Mouse (Mus musculus) erythroid progenitor cell, adult 5-6 weeks (primary cell): ENCODE measurements around the gene Megf11. TPM values are rescaled to one million over a fixed set of nuclear protein-coding genes. Genes with fewer than 3 reads are reported as not detected.
A peak's percentile ranks its signal among the peaks of the same experiment; 100 is the strongest.
"Not testable (repeated sequence)": the region's sequence is repeated elsewhere in the genome, so short reads cannot be mapped to it uniquely, and the experiment has no call there.

Experiments used
- ATAC-seq: replicated peaks from 2 replicates; pipeline ENCODE4 v1.8.0; 2016; ENCODE audit warnings: moderate number of reproducible peaks, mild to moderate bottlenecking, moderate TSS enrichment, inconsistent platforms; ENCODE audit not compliant: poor library complexity, low FRiP score, severe bottlenecking
- total RNA-seq, 2 experiments: library from RNA; stranded (forward) in 1 of 2; stranded (reverse) in 1 of 2; fragments of 150-400 nt in 1 of 2; fragments of 186-747, 209-891 nt in 1 of 2; gene quantifications; 2 replicates each; pipeline versions ENCODE4 v1.2.3 to v1.2.4; 2015 to 2017; ENCODE audit warnings: low replicate concordance in 2 of 2

Megf11 gene
- total RNA-seq, 2 experiments from 2014 or later, result not detected

DNA sequence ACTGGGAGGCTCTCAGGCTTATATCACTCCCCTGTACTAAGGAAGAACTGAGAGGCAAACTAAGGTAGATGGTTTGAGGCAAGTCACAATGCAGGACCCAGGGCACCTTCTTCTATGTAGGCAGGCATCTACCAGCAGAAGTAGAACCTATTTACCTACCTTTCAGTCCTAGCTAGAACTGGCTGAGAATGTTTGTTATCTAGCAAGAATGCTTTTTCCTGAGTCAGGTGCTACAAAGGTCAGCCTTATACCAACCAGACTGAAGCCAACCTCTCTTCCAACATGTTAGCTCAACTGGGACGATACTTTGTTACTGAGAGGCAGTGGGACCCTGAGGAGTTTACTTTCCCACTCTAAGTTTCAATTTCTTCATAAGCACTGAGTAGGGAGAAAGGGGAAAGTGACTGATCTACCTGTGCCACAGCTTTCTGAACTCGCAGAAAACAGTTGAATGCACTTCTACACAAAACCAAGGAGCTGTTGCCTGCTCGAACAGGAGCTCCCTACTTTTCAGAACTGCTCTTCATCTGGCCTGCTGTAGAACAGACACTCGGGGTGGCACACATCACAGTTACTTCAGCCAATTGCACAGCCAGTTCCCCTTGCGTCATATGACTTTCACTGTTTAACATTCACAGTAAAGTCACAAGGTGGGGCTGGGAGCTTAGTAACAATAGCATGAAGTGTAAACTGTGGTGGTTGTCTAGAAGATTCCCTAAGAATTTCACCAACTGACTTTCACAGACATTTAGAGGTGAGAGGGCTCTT is 318.8 kb downstream of the Megf11 start:
- ATAC-seq, result no peak

DNA sequence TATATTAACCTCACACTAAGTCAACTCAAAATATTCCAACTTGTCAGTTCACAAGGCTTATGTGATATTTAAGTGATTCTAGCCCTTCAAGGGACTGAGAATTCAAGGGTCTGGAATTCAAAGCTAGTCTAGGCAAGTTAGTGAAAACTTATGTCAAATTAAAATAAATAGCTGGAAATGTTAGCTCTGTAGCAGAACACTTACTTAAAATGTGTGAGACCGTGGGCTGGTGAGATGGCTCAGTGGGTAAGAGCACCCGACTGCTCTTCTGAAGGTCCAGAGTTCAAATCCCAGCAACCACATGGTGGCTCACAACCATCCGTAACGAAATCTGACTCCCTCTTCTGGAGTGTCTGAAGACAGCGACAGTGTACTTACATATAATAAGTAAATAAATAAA is 324.9 kb downstream of the Megf11 start:
- not testable (repeated sequence) for ATAC-seq

- no peak for ATAC-seq
These were observed 334.2 kb downstream of the Megf11 start for GRCm38 (mm10) chr9:64719526-64720163.

DNA sequence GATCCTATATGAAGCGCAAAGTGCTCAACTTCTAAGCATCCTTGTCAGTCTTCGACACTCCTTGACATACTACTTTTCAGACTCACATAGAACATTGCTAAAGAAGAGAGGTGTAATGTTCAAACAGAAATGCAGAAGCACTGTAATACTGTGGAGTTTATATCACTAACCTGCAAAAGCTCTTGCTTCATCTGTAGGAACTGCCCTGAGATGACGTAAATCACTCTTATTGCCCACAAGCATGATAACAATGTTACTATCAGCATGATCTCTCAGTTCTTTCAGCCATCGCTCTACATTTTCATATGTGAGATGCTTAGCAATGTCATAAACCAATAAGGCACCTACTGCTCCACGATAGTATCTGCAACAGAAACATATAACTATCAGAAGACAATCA is 341.0 kb downstream of the Megf11 start:
- ATAC-seq, result no peak

DNA sequence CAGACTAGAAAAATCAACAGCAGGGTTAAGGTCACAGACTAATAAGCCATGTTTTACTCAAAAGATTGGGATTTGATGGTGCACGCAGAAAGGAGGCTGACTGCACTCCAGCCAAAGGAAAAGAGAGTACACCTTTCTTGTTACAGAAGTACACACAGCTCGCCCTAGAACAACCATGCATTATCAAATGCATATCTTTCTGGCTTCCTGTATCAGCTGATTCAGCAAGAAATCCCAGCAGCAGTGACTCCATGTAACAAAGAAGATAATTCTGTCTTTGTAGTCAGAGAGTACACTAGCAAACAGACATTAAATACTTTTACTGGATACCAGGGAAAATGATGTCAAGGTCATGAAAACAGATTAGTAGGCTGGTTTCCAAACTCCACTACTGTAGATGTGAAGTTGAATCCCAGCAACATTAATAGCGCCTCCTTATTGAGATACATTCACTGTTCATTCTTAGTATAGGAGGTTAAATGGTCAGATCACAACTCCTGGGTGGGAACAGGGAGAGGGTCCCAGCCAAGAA is 345.7 kb downstream of the Megf11 start:
- no peak for ATAC-seq

GRCm38 (mm10) chr9:64734166-64734565 is 348.7 kb downstream of the Megf11 start:
- no peak for ATAC-seq

GRCm38 (mm10) chr9:64734992-64735391 is 349.6 kb downstream of the Megf11 start:
- not testable (repeated sequence) for ATAC-seq

- ATAC-seq, result peak; percentile 3; the same call in 1 of the 2 replicates
These were observed 350.7 kb downstream of the Megf11 start for GRCm38 (mm10) chr9:64736076-64736638.

GRCm38 (mm10) chr9:64736639-64737405 is 351.4 kb downstream of the Megf11 start:
- ATAC-seq, result peak; percentile 86

- ATAC-seq, result peak; percentile 95
These were observed 352.2 kb downstream of the Megf11 start, which contains the start of gene Rab11a for GRCm38 (mm10) chr9:64737406-64738201. Gene Rab11a (minus strand): TSS chr9:64737758.

- no peak for ATAC-seq
These were observed 353.6 kb downstream of the Megf11 start for GRCm38 (mm10) chr9:64739001-64739400.

GRCm38 (mm10) chr9:64742453-64742852 is 357.0 kb downstream of the Megf11 start:
- no peak for ATAC-seq

GRCm38 (mm10) chr9:64747735-64748134 is 362.3 kb downstream of the Megf11 start:
- no peak for ATAC-seq

- ATAC-seq, result no peak
These were observed 363.9 kb downstream of the Megf11 start for GRCm38 (mm10) chr9:64749314-64749713.

DNA sequence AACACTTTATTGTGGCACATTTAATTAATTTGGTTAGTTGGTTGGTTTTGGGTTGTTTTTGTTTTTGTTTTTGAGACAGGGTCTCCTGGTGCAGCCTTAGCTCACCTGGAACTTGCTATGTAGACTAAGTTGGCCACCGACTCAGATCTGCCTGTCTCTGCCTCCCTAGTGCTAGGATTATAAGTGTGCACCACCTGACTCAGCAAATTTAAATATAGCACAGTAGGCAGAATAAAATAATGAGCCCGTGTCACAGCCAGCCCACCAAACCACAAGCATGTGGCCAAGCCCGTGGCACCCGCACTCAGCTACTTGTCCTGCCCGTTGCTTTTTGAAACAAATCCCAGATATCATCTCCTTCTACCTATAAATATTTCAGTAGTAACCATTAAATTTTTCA is 367.1 kb downstream of the Megf11 start:
- ATAC-seq, result no peak

GRCm38 (mm10) chr9:64758052-64758451 is 372.6 kb downstream of the Megf11 start:
- ATAC-seq, result no peak
